Mouse (Mus musculus): ENCODE measurements around the gene Tmem255b. TPM values are rescaled to one million over a fixed set of nuclear protein-coding genes. Genes with fewer than 3 reads are reported as not detected.
A peak's percentile ranks its signal among the peaks of the same experiment; 100 is the strongest.

The Tmem255b gene
- polyA plus RNA-seq, 1 experiment from 2014 or later, result 0.29 TPM

DNA sequence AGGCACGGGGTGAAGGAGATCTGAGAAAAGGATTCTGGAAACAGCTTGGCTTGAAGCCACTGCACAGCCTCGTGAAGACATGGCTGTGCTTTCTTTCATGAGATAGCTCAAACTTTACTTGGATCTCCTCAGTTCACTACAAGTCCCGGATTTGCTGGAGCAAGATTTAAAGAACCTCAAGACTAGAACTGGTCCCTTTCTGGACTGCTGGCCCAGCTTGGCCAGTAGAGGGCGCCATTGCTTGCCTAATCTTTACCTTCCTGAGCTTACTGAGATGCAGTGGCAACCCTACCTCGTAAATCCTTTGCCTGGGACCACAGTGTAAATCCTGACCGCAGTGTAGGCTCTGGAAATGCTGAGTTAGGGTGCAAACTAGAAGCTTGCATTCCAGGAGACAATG, 23.4 kb upstream of the Tmem255b start:
- H3K4me2 ChIP-seq (ENCODE audit: low read length), result no peak overlapping the region
- no peak for ATAC-seq (ENCODE audit: low FRiP score, low TSS enrichment)
- no peaks in the 10 kb centered on the region for H3K27me3 ChIP-seq (ENCODE audit: control insufficient read depth, insufficient read depth, low read length)
- no peak overlapping the region for H3K4me3 ChIP-seq (replicated peaks; ENCODE audit: low read depth, low read length)
- H3K36me3 ChIP-seq (ENCODE audit: control insufficient read depth, insufficient read depth, low read length), result no peaks in the 10 kb centered on the region
- no peak overlapping the region for H3K9ac ChIP-seq (replicated peaks; ENCODE audit: low read length)
- H3K9me3 ChIP-seq (ENCODE audit: control insufficient read depth, low read length), result no peaks in the 10 kb centered on the region
- H3K27ac ChIP-seq (replicated peaks; ENCODE audit: low read depth, low read length), result no peak overlapping the region
- WGBS, result 28% methylated on average over 6 of the region's 6 CpGs
- DNase-seq, result peak; percentile 78
- no peaks in the 10 kb centered on the region for H3K4me1 ChIP-seq (ENCODE audit: control insufficient read depth, insufficient read depth, low read length)

GRCm38 (mm10) chr8:13412891-13413558, 22.0 kb upstream of the Tmem255b start:
- peak; percentile 84 for DNase-seq
- H3K4me3 ChIP-seq (replicated peaks; ENCODE audit: low read depth, low read length), result no peak overlapping the region
- H3K9ac ChIP-seq (replicated peaks; ENCODE audit: low read length), result no peak overlapping the region
- H3K27me3 ChIP-seq (ENCODE audit: control insufficient read depth, insufficient read depth, low read length), result no peaks in the 10 kb centered on the region
- WGBS, result 66% methylated on average over 13 of the region's 13 CpGs
- no peaks in the 10 kb centered on the region for H3K4me1 ChIP-seq (ENCODE audit: control insufficient read depth, insufficient read depth, low read length)
- H3K9me3 ChIP-seq (ENCODE audit: control insufficient read depth, low read length), result no peaks in the 10 kb centered on the region
- no peaks in the 10 kb centered on the region for H3K36me3 ChIP-seq (ENCODE audit: control insufficient read depth, insufficient read depth, low read length)
- no peak overlapping the region for H3K27ac ChIP-seq (replicated peaks; ENCODE audit: low read depth, low read length)
- ATAC-seq (ENCODE audit: low FRiP score, low TSS enrichment), result no peak
- no peak overlapping the region for H3K4me2 ChIP-seq (ENCODE audit: low read length)

- Histone ChIP-seq H3K4me1 (ENCODE audit: control insufficient read depth, insufficient read depth, low read length) (no peaks in the 10 kb centered on the region), H3K27ac (replicated peaks; ENCODE audit: low read depth, low read length) (no peak overlapping the region), H3K9ac (replicated peaks; ENCODE audit: low read length) (no peak overlapping the region), H3K4me3 (replicated peaks; ENCODE audit: low read depth, low read length) (no peak overlapping the region), H3K9me3 (ENCODE audit: control insufficient read depth, low read length) (no peaks in the 10 kb centered on the region), H3K4me2 (ENCODE audit: low read length) (no peak overlapping the region), H3K36me3 (ENCODE audit: control insufficient read depth, insufficient read depth, low read length) (no peaks in the 10 kb centered on the region), H3K27me3 (ENCODE audit: control insufficient read depth, insufficient read depth, low read length) (no peaks in the 10 kb centered on the region)
- WGBS, result 59% methylated on average over 12 of the region's 12 CpGs
- DNase-seq (no peak), ATAC-seq (ENCODE audit: low FRiP score, low TSS enrichment) (no peak)
Measured at GRCm38 (mm10) chr8:13413823-13414390, 21.1 kb upstream of the Tmem255b start.

- 82% methylated on average over 10 of the region's 10 CpGs for WGBS
- H3K4me2 ChIP-seq (ENCODE audit: low read length), result no peak overlapping the region
- H3K36me3 ChIP-seq (ENCODE audit: control insufficient read depth, insufficient read depth, low read length), result no peaks in the 10 kb centered on the region
- no peak overlapping the region for H3K27ac ChIP-seq (replicated peaks; ENCODE audit: low read depth, low read length)
- H3K4me1 ChIP-seq (ENCODE audit: control insufficient read depth, insufficient read depth, low read length), result no peaks in the 10 kb centered on the region
- H3K4me3 ChIP-seq (replicated peaks; ENCODE audit: low read depth, low read length), result no peak overlapping the region
- no peak for DNase-seq
- no peaks in the 10 kb centered on the region for H3K27me3 ChIP-seq (ENCODE audit: control insufficient read depth, insufficient read depth, low read length)
- no peaks in the 10 kb centered on the region for H3K9me3 ChIP-seq (ENCODE audit: control insufficient read depth, low read length)
- ATAC-seq (ENCODE audit: low FRiP score, low TSS enrichment), result no peak
- no peak overlapping the region for H3K9ac ChIP-seq (replicated peaks; ENCODE audit: low read length)
Measured at GRCm38 (mm10) chr8:13415879-13416278, 19.1 kb upstream of the Tmem255b start.

DNA sequence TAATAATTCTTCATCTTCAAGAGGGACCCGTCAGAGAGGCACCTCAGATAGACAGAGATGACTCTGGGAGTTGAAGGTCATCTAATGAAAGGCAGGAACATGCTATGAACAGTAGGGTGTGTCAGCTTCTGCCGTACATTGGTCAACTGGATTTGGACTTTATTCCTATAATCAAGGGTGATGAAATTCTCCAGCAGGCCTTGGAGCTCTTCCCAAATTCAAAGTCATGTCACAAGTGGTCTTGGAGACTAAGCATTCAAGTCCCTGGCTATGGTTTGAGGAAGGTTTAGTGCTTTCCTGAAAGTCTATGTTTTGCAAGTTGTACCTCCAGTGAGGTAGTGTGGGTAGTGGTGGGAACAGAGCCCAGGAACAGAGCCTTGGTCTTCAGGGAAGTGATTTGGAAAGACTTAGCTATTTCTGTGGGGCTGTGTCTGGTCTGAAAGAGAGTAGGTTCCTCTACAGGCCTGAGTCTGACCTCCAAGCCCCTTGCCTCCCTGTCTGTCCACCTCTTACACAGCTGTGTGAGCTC, 15.8 kb upstream of the Tmem255b start:
- Histone ChIP-seq H3K4me3 (replicated peaks; ENCODE audit: low read depth, low read length) (no peak overlapping the region), H3K9me3 (ENCODE audit: control insufficient read depth, low read length) (no peaks in the 10 kb centered on the region), H3K9ac (replicated peaks; ENCODE audit: low read length) (no peak overlapping the region), H3K4me1 (ENCODE audit: control insufficient read depth, insufficient read depth, low read length) (no peaks in the 10 kb centered on the region), H3K4me2 (ENCODE audit: low read length) (no peak overlapping the region), H3K27me3 (ENCODE audit: control insufficient read depth, insufficient read depth, low read length) (no peaks in the 10 kb centered on the region), H3K27ac (replicated peaks; ENCODE audit: low read depth, low read length) (no peak overlapping the region), H3K36me3 (ENCODE audit: control insufficient read depth, insufficient read depth, low read length) (no peaks in the 10 kb centered on the region)
- WGBS, result 73% methylated on average over 2 of the region's 2 CpGs
- ATAC-seq (ENCODE audit: low FRiP score, low TSS enrichment), result no peak
- DNase-seq, result no peak

DNA sequence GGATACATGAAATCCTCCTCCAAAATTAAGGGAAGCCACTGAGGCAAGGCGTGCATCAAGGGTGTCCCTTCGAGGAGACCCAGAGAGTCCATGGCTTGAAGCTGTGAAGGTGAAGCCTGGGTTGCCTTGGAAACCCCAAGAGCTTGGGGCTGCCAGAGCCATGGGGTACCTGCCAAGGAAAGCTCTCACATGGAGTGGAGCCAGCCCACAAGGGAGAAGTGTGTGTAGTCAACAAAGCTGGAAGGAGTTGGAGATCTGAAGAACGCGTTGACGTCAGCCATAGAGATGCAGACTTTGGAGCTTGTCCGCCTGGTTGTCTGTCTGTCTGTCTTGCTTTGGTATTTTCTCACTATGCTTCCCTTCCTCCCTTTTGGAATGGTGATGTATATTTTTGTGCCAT, 14.0 kb upstream of the Tmem255b start:
- H3K27ac ChIP-seq (replicated peaks; ENCODE audit: low read depth, low read length), result no peak overlapping the region
- no peaks in the 10 kb centered on the region for H3K9me3 ChIP-seq (ENCODE audit: control insufficient read depth, low read length)
- 91% methylated on average over 6 of the region's 6 CpGs for WGBS
- ATAC-seq (ENCODE audit: low FRiP score, low TSS enrichment) (no peak), DNase-seq (no peak)
- H3K4me1 ChIP-seq (ENCODE audit: control insufficient read depth, insufficient read depth, low read length), result no peaks in the 10 kb centered on the region
- no peaks in the 10 kb centered on the region for H3K36me3 ChIP-seq (ENCODE audit: control insufficient read depth, insufficient read depth, low read length)
- H3K27me3 ChIP-seq (ENCODE audit: control insufficient read depth, insufficient read depth, low read length), result no peaks in the 10 kb centered on the region
- H3K4me3 ChIP-seq (replicated peaks; ENCODE audit: low read depth, low read length), result no peak overlapping the region
- H3K9ac ChIP-seq (replicated peaks; ENCODE audit: low read length), result no peak overlapping the region
- H3K4me2 ChIP-seq (ENCODE audit: low read length), result no peak overlapping the region

DNA sequence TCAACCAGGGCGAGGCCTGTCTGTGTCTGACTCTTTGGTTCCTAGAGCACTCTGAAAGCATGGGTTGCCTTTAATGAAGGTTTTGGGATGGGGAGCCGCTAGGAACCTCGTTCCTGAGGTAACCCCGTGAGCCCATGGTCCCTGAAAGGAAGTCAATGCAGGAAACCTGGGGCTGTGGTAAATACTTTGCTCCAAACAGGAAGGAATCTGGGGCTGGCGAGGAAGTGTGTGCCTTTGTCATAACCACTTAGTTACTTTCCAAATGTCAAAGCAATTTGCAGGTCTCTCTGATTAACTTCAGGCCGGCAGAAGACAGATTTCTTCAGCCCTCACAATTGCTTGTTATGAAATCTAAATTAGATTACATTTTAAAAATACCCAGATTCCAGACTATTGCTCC, 7.6 kb upstream of the Tmem255b start:
- DNase-seq, result no peak
- H3K4me3 ChIP-seq (replicated peaks; ENCODE audit: low read depth, low read length), result no peak overlapping the region
- no peak for ATAC-seq (ENCODE audit: low FRiP score, low TSS enrichment)
- no peaks in the 10 kb centered on the region for H3K9me3 ChIP-seq (ENCODE audit: control insufficient read depth, low read length)
- 78% methylated on average over 6 of the region's 6 CpGs for WGBS
- H3K27me3 ChIP-seq (ENCODE audit: control insufficient read depth, insufficient read depth, low read length), result no peaks in the 10 kb centered on the region
- no peak overlapping the region for H3K9ac ChIP-seq (replicated peaks; ENCODE audit: low read length)
- H3K4me2 ChIP-seq (ENCODE audit: low read length), result no peak overlapping the region
- no peaks in the 10 kb centered on the region for H3K36me3 ChIP-seq (ENCODE audit: control insufficient read depth, insufficient read depth, low read length)
- H3K27ac ChIP-seq (replicated peaks; ENCODE audit: low read depth, low read length), result no peak overlapping the region
- H3K4me1 ChIP-seq (ENCODE audit: control insufficient read depth, insufficient read depth, low read length), result no peaks in the 10 kb centered on the region

GRCm38 (mm10) chr8:13428156-13428555, 6.8 kb upstream of the Tmem255b start:
- Histone ChIP-seq H3K27me3 (ENCODE audit: control insufficient read depth, insufficient read depth, low read length) (no peaks in the 10 kb centered on the region), H3K9me3 (ENCODE audit: control insufficient read depth, low read length) (no peaks in the 10 kb centered on the region), H3K4me3 (replicated peaks; ENCODE audit: low read depth, low read length) (no peak overlapping the region), H3K4me1 (ENCODE audit: control insufficient read depth, insufficient read depth, low read length) (no peaks in the 10 kb centered on the region), H3K9ac (replicated peaks; ENCODE audit: low read length) (no peak overlapping the region), H3K36me3 (ENCODE audit: control insufficient read depth, insufficient read depth, low read length) (no peaks in the 10 kb centered on the region), H3K4me2 (ENCODE audit: low read length) (no peak overlapping the region), H3K27ac (replicated peaks; ENCODE audit: low read depth, low read length) (no peak overlapping the region)
- DNase-seq (no peak), ATAC-seq (ENCODE audit: low FRiP score, low TSS enrichment) (no peak)
- WGBS, result 86% methylated on average over 9 of the region's 9 CpGs

GRCm38 (mm10) chr8:13430412-13430811, 4.6 kb upstream of the Tmem255b start:
- no peak for ATAC-seq (ENCODE audit: low FRiP score, low TSS enrichment)
- Histone ChIP-seq H3K9ac (replicated peaks; ENCODE audit: low read length) (no peak overlapping the region), H3K4me1 (ENCODE audit: control insufficient read depth, insufficient read depth, low read length) (no peaks in the 10 kb centered on the region), H3K4me3 (replicated peaks; ENCODE audit: low read depth, low read length) (no peak overlapping the region), H3K4me2 (ENCODE audit: low read length) (no peak overlapping the region), H3K9me3 (ENCODE audit: control insufficient read depth, low read length) (no peaks in the 10 kb centered on the region), H3K27me3 (ENCODE audit: control insufficient read depth, insufficient read depth, low read length) (0 out of 2 replicates have a peak, but pooled peaks cover 7% of the 10 kb centered on the region), H3K27ac (replicated peaks; ENCODE audit: low read depth, low read length) (no peak overlapping the region), H3K36me3 (ENCODE audit: control insufficient read depth, insufficient read depth, low read length) (no peaks in the 10 kb centered on the region)
- no peak for DNase-seq
- WGBS, result 83% methylated on average over 7 of the region's 7 CpGs
